Mouse (Mus musculus) embryonic facial prominence, embryonic 10.5 days (tissue): Measurements from ENCODE around the gene Map3k11. TPM values are rescaled to one million over a fixed set of nuclear protein-coding genes. Genes with fewer than 3 reads are reported as not detected.
"Not testable (repeated sequence)": the region's sequence is repeated elsewhere in the genome, so short reads cannot be mapped to it uniquely, and the experiment has no call there.

Experiments
- DNase-seq: peaks from one replicate; pipeline ENCODE4 v3.0.0-alpha.2; 2017; ENCODE audit warnings: low spot score
- H3K27ac ChIP-seq: fragments of 300-500 bp; sonication (generic); replicated peaks from 2 replicates; pipeline ENCODE4 v1.5.1; 2016; ENCODE audit warnings: mild to moderate bottlenecking
- H3K27me3 ChIP-seq: fragments of 300-500 bp; sonication (generic); replicated peaks from 2 replicates; pipeline ENCODE4 v1.6.1; 2016; ENCODE audit warnings: low read depth, mild to moderate bottlenecking; ENCODE audit not compliant: poor library complexity, severe bottlenecking
- H3K36me3 ChIP-seq: fragments of 300-500 bp; sonication (generic); replicated peaks from 2 replicates; pipeline ENCODE4 v1.6.1; 2016; ENCODE audit warnings: mild to moderate bottlenecking, moderate library complexity
- H3K4me1 ChIP-seq: fragments of 300-500 bp; sonication (generic); 2 replicates; pipeline ENCODE4 v1.6.1; 2016
- H3K4me3 ChIP-seq: fragments of 300-500 bp; sonication (generic); 2 replicates; pipeline ENCODE4 v1.5.1; 2016; ENCODE audit warnings: mild to moderate bottlenecking, moderate library complexity
- H3K9me3 ChIP-seq: fragments of 300-500 bp; sonication (generic); 2 replicates; pipeline ENCODE4 v1.6.1; 2016; ENCODE audit warnings: mild to moderate bottlenecking
- WGBS: fragments of 180-500 bp; shearing (Covaris S2); methylation state at CpG from one replicate; pipeline ENCODE4 v1.1.7; 2016; 5-methylcytosine and 5-hydroxymethylcytosine counted together
- polyA plus RNA-seq: library from polyadenylated mRNA; unstranded; fragments of >200 nt; fragmentation: Nextera tagmentation; extraction: Ambion mirVana; gene quantifications from 2 replicates; pipeline ENCODE4 v1.2.1, GENCODE M21; 2016

Gene Map3k11
- polyA plus RNA-seq, 1 experiment from 2014 or later, result 32.1 TPM

DNA sequence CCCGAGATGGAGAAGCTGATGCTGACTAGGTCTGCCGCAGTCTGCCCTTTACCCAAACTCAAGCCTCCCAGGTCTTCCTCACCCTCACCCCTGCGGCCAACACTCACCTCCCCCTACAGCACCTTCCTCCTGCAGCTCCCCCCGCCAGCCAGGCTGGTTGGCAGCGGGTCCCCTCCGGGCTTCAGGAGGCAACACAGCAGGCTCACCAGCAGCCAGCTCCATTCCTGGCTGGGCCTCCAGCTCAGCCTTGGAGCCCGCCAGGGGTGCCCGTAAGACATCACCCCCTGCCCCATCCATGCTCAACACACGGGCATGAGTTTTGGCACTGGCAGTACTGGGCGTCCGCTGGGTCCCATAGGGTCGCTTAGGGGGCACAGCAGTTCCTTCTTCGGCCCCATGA is 3.6 kb upstream of the Map3k11 start:
- H3K27me3 ChIP-seq, result no peaks in the 10 kb centered on the region
- peaks cover 16% of the 10 kb centered on the region for H3K4me1 ChIP-seq
- no peak for DNase-seq
- H3K27ac ChIP-seq, result no peak overlapping the region
- no peaks in the 10 kb centered on the region for H3K9me3 ChIP-seq
- H3K4me3 ChIP-seq, result peak overlapping the region; percentile 19; the same call in 1 of the 2 replicates
- peaks cover 74% of the 10 kb centered on the region for H3K36me3 ChIP-seq
- 91% methylated on average over 13 of the region's 13 CpGs for WGBS

GRCm38 (mm10) chr19:5685431-5685830 is 3.1 kb upstream of the Map3k11 start:
- Histone ChIP-seq H3K9me3 (no peaks in the 10 kb centered on the region), H3K27me3 (no peaks in the 10 kb centered on the region), H3K4me1 (peaks cover 20% of the 10 kb centered on the region), H3K36me3 (peaks cover 72% of the 10 kb centered on the region), H3K4me3 (peak overlapping the region; percentile 19), H3K27ac (no peak overlapping the region)
- 94% methylated on average over 19 of the region's 19 CpGs for WGBS
- no peak for DNase-seq

DNA sequence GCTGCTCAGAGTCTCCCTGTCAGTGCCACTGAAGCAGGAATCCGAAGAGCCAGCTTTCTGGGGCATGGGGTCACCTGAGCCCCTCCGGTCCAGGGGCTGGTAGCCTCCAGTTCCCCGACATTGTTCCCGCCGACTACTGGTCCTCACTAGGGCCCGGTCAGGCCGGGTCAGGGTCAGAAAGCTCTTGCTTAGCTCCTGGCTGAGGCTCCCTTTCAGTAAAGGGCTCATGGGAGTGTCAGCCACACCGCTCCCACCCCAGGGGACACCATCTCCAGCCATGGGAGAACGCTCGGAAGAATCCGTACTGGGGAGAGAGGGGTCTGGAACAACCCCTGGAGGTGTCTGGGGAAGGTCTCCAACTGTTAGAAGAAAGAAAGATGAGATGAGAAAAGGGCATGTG is 2.7 kb upstream of the Map3k11 start:
- Histone ChIP-seq H3K27ac (no peak overlapping the region), H3K27me3 (no peaks in the 10 kb centered on the region), H3K4me3 (peak overlapping the region; percentile 19; the same call in 1 of the 2 replicates), H3K9me3 (no peaks in the 10 kb centered on the region), H3K4me1 (peaks cover 25% of the 10 kb centered on the region), H3K36me3 (peaks cover 72% of the 10 kb centered on the region)
- WGBS, result 93% methylated on average over 11 of the region's 11 CpGs
- DNase-seq, result no peak

- peak overlapping the region; percentile 11; the same call in 1 of the 2 replicates for H3K4me3 ChIP-seq
- no peak for DNase-seq
- WGBS, result 91% methylated on average over 13 of the region's 13 CpGs
- H3K27ac ChIP-seq, result no peak overlapping the region
- H3K9me3 ChIP-seq, result no peaks in the 10 kb centered on the region
- H3K27me3 ChIP-seq, result no peaks in the 10 kb centered on the region
- peaks cover 30% of the 10 kb centered on the region for H3K4me1 ChIP-seq
- H3K36me3 ChIP-seq, result peaks cover 72% of the 10 kb centered on the region
Observed at GRCm38 (mm10) chr19:5686437-5686836, 2.1 kb upstream of the Map3k11 start.

DNA sequence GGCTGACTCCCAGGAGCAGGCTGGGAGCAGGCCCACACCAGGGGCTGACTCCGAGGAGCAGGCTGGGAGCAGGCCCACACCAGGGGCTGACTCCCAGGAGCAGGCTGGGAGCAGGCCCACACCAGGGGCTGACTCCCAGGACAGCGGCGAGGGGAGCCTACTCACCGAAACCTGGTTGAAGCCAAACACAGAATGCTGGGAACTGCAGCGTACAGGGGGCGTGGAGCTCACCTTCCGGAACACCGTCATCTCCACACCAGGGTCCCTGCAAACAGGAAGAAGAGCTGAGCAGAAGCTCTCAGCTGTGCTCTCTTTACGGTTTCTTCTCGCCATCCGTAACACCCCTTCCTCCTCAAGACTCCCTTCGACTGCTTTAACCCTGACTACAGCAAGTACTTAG is 1.6 kb upstream of the Map3k11 start:
- DNase-seq, H3K9me3 ChIP-seq, H3K27ac ChIP-seq, H3K27me3 ChIP-seq: not testable (repeated sequence)
- WGBS, result 89% methylated on average over 12 of the region's 12 CpGs
- H3K4me1 ChIP-seq, result peaks cover 36% of the 10 kb centered on the region
- H3K4me3 ChIP-seq, result peak overlapping the region; percentile 97
- peaks cover 72% of the 10 kb centered on the region for H3K36me3 ChIP-seq

DNA sequence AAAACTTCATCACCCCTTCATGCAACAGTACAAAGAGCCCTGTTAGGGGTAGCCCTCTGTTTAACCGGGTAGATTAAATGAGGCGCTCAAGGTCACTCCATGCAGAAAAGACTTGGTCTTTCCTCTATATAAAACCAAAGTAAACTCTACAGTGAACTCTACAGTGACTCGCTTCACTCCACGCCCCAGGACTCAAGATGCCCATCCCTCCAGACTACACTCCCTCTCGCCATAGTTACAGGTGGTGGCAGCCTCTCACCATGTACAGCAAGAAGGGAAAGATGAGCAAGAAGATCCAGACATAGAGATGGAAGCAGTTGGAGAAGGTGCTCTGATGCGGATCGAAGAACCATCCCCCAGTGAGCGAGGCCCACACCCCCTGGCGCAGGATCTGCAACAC is 804 bp upstream of the Map3k11 start:
- Histone ChIP-seq H3K27ac (peak overlapping the region; percentile 93), H3K4me1 (peaks cover 43% of the 10 kb centered on the region), H3K4me3 (peak overlapping the region; percentile 97), H3K36me3 (peaks cover 72% of the 10 kb centered on the region), H3K9me3 (no peaks in the 10 kb centered on the region), H3K27me3 (no peaks in the 10 kb centered on the region)
- 20% methylated on average over 9 of the region's 9 CpGs for WGBS
- no peak for DNase-seq

GRCm38 (mm10) chr19:5689088-5689428 is 516 bp downstream of the Map3k11 start:
- peaks cover 72% of the 10 kb centered on the region for H3K36me3 ChIP-seq
- H3K27ac ChIP-seq, result peak overlapping the region; percentile 93
- peaks cover 56% of the 10 kb centered on the region for H3K4me1 ChIP-seq
- H3K4me3 ChIP-seq, result peak overlapping the region; percentile 97
- no peak for DNase-seq
- no peaks in the 10 kb centered on the region for H3K9me3 ChIP-seq
- no peaks in the 10 kb centered on the region for H3K27me3 ChIP-seq
- 2% methylated on average over 7 of the region's 7 CpGs for WGBS

- peak; percentile 88 for DNase-seq
- Histone ChIP-seq H3K27ac (peak overlapping the region; percentile 93), H3K9me3 (no peaks in the 10 kb centered on the region), H3K36me3 (peaks cover 72% of the 10 kb centered on the region), H3K4me3 (peak overlapping the region; percentile 97), H3K27me3 (peaks cover under 1% of the 10 kb centered on the region), H3K4me1 (peaks cover 56% of the 10 kb centered on the region)
- WGBS, result 10% methylated on average over 42 of the region's 42 CpGs
Observed at GRCm38 (mm10) chr19:5689565-5690342, 1.2 kb downstream of the Map3k11 start.

DNA sequence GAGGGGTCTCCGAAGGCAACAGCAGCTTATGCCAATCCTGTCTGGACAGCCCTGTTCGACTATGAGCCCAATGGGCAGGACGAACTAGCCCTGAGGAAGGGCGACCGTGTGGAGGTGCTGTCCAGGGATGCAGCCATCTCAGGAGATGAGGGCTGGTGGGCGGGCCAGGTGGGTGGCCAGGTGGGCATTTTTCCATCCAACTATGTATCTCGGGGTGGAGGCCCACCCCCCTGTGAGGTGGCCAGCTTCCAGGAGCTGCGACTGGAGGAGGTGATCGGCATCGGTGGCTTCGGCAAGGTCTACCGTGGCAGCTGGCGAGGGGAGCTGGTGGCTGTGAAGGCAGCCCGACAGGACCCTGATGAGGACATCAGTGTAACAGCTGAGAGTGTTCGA is 1.8 kb downstream of the Map3k11 start:
- H3K27me3 ChIP-seq, result peaks cover 7% of the 10 kb centered on the region
- no peaks in the 10 kb centered on the region for H3K9me3 ChIP-seq
- 68% methylated on average over 15 of the region's 15 CpGs for WGBS
- peaks cover 72% of the 10 kb centered on the region for H3K36me3 ChIP-seq
- peak overlapping the region; percentile 97 for H3K4me3 ChIP-seq
- peak overlapping the region; percentile 93 for H3K27ac ChIP-seq
- DNase-seq, result no peak
- H3K4me1 ChIP-seq, result peaks cover 60% of the 10 kb centered on the region

- WGBS, result 69% methylated on average over 5 of the region's 5 CpGs
- no peak for DNase-seq
- peaks cover 73% of the 10 kb centered on the region for H3K4me1 ChIP-seq
- peak overlapping the region; percentile 82 for H3K27ac ChIP-seq
- peaks cover 10% of the 10 kb centered on the region for H3K27me3 ChIP-seq
- H3K9me3 ChIP-seq, result no peaks in the 10 kb centered on the region
- H3K36me3 ChIP-seq, result peaks cover 72% of the 10 kb centered on the region
- H3K4me3 ChIP-seq, result peak overlapping the region; percentile 97
Observed at GRCm38 (mm10) chr19:5691601-5692000, 3.1 kb downstream of the Map3k11 start.

DNA sequence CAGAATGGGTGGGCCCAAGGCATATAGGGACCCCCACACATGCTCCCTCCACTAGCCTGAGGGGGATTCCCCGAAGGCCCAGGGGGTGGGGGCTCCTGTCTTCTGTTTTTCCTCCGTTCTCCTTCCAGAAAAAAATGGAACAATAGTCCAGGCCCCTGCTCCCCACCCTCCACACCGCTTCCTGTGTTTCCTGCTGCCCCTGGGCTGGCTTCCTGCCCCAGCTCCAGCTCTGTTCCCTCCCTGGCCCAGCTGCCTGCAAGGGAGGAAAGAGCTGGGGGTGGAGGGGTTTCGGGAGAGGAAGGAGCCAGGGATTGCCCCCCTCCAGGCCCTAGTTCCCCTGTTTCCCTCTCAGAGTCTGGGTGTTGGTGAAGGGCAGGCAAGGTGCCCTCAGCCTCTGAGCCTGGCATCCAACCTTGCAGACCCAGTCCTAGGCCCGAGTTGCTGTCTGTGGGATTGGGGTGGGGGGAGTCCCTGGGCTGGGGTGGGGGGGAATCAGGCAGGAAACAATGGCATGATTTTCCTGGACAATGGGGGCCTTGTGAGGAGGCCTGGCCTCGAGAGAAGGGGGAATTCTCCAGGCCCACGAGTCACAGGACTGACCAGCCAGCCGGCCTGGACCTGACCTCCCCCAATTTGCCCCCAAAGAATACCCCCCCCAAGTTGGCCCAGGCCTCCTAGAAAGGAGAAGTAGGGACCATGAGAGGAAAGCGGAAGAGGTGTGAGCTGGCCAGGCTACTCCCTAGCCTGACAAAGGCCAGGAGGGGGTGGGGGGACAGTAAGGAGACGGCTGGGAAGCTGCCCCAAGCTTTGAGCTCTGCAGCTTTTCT is 3.8 kb downstream of the Map3k11 start:
- Histone ChIP-seq H3K4me1 (peaks cover 69% of the 10 kb centered on the region), H3K9me3 (no peaks in the 10 kb centered on the region), H3K27me3 (peaks cover 10% of the 10 kb centered on the region), H3K4me3 (peak overlapping the region; percentile 97), H3K27ac (peak overlapping the region; percentile 82), H3K36me3 (peaks cover 72% of the 10 kb centered on the region)
- 38% methylated on average over 10 of the region's 10 CpGs for WGBS
- no peak for DNase-seq

DNA sequence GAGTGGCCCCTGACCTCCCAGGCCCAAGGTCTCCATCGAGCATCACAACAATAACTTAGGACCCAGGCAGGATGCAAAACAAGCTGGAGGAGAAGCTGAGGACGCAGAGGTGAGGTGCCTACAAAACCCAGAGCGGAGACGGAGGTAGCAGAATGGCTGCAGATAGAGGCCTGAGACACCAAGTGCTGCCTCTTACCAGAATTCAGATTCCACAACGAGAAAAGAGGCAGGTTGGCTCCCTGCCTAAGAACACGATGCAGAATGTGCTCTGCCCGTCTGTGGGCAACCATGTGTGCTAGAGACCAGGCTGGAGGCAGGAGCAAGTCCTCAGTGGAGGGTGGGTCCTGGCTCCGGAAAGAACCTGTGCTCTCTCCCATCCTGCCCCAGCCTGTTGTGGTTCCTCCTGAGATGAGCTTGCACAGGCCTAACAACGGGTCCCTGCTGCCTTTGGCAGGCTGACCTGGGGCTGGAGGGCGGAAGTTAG is 4.4 kb downstream of the Map3k11 start:
- no peak for DNase-seq
- Histone ChIP-seq H3K27ac (peak overlapping the region; percentile 82), H3K9me3 (no peaks in the 10 kb centered on the region), H3K36me3 (peaks cover 78% of the 10 kb centered on the region), H3K27me3 (peaks cover 10% of the 10 kb centered on the region), H3K4me1 (peaks cover 62% of the 10 kb centered on the region), H3K4me3 (peak overlapping the region; percentile 97)
- WGBS, result 73% methylated on average over 10 of the region's 10 CpGs
